Mouse (Mus musculus) NIH3T3 (cell line): Measurements from ENCODE around the gene Trim9.

Experiments used
- DNase-seq: peaks from one replicate; pipeline ENCODE4 v3.0.0-alpha.2; 2012; ENCODE audit warnings: low read depth

Gene Trim9

DNA sequence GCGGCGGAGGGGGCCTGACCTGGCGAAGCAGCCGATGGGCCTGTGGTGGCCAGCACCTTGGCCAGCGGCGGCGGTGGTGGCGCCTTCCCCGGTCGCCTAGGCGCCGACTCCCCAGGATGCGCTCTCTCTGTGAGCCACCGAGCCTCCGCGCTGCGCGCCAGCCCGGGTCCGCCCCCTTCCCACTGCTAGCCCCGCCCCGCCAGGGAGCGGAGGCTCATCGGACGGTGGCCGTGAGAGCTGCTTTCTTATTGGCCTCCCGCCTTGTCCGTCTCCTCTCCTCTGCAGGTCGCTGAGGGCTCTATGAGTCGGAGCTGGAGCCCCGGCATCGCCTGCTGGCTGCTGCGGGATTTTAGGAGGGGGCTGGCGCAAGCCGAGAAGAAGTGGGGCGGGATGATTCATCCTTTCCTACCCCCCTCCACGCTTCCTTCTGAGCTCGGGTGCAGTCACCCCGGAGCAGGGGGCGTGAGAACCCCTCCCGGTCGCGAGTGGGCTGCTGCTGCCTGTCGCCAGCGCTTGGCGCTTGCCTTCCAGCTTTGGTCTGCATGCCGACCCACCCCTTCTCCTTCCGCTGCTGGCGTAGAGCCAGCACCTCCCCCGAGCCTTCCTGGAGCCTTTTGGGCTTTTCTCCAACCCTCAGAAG lies at the start of gene Trim9:
Gene Trim9, minus strand, starts transcription at position 413 of the 640 bp plus-strand sequence.
- peak; percentile 43 for DNase-seq

GRCm38 (mm10) chr12:70395061-70395460 lies 47.6 kb upstream of the Trim9 start:
- no peak for DNase-seq

- no peak for DNase-seq
Observed at GRCm38 (mm10) chr12:70391236-70391635, 43.8 kb upstream of the Trim9 start.

- no peak for DNase-seq
Observed at GRCm38 (mm10) chr12:70374976-70375375, 27.6 kb upstream of the Trim9 start.

- DNase-seq, result no peak
Observed at GRCm38 (mm10) chr12:70372874-70373273, 25.5 kb upstream of the Trim9 start.

DNA sequence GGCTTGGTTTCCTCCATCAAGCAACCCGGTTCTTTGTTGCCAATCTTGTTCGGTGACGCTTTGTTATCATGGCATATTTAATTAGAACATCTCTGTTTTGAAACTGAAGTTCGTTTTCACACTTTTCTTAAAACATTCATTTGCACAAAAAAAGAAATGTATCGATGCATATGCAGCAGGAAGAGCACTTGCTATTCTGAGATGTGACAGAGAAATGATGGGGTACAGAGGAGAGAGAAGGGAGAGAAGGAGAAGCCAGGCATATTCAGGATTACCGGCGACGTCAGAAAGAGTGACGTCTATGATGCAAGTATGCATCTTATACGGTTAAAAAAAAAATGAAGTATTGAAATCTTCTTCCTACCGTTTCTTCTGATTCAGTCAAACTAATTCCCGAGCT lies 21.9 kb upstream of the Trim9 start:
- no peak for DNase-seq

- no peak for DNase-seq
Observed at GRCm38 (mm10) chr12:70368820-70369219, 21.4 kb upstream of the Trim9 start.

GRCm38 (mm10) chr12:70367326-70368248 lies 20.2 kb upstream of the Trim9 start:
- DNase-seq, result no peak

DNA sequence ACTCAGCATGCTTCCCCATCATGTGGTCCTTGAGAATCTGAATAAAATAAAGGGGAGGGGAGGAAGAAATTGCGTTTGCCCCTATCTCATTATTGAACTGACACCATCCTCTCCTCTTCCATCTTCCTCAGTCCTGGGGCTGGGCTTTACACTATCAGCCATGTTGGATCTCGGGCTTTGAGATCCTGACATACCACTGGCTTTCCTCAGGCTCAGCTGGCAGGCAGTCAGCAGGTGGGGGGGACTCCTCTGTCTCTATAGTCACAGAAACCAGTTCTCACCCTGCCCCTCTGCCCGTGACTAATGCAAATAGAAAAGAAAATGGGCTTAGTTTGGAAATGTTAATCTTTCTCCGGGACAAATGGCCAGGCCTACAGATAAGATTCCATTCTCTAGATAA lies 15.6 kb upstream of the Trim9 start:
- no peak for DNase-seq

- no peak for DNase-seq
Observed at GRCm38 (mm10) chr12:70360276-70360675, 12.9 kb upstream of the Trim9 start.

GRCm38 (mm10) chr12:70359443-70359842 lies 12.0 kb upstream of the Trim9 start:
- DNase-seq, result no peak

DNA sequence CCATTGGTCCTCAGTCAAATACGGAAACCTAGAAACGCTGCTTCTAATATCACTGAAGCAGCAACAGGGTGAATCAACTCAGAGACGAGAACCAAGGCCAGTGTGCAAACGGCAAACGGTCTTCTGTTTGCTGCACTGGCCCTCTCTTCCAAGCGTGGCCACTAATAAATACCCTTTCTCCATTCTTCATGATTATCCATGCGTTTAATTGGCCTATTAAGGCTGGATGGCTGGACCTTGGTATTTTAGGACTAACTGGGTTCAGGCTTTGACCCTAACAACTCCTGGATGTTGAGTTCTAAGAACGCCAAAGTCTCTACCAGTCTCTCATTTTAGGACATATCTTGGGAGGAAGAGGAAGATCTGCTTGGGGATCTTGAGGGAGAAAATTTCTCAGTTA lies 7.5 kb upstream of the Trim9 start:
- DNase-seq, result no peak

DNA sequence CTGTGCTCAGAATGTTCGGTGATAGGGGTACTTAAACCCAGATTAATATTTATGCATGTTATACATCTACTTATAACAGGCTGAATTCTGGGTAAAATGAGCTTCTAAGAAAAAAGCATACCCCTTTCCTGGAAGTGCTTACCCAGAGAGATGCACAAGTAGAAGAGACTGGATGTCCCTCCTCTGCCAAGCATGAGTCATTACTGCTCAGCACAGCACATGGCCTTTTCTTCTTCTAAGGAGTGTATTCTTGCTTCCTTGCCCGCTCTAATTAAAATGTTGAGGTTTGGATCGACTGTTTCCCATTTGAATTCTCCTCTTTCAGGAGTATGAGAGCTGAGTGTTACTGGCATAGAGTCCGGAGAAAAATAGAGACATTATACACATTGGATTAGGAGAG lies 3.1 kb upstream of the Trim9 start:
- peak; percentile 12 for DNase-seq

DNA sequence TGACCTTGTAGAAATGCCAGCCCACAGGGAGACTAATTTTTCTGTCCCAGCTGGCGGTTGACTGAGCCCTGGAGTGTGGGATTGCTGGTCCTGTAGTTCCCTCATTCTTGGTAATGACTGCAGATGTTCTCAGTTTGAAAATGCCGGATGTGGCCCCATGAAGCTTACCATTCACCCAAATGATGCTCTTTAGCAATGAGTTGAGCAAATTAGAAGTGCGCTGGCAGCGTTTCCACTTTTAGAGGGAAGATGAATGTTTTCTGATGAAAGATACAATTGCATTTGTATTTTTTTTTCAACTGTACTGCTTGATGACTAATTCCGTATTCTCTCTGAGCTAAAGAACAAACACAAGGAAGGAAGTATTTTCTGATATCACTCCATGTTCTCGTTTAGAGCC lies 2.4 kb upstream of the Trim9 start:
- peak; percentile 24 for DNase-seq

DNA sequence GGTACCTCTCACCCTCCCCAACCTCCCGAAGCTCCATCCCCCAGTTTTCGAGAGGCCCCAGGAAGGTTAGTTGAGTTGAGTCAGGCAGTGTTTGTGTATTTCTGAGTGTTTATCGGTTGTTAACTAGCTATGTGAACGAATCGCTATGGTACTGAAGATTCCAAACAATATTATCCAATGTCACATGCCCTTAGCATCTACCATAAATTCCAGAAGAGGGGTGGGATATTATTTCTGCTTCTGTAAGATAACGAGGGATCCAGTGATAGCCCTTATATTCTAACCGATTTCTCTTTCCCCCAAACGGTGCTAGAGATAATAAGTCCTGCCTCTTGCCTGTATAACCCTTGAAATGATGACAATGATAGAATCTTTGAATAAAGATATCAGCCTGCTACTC lies 612 bp upstream of the Trim9 start:
- no peak for DNase-seq

DNA sequence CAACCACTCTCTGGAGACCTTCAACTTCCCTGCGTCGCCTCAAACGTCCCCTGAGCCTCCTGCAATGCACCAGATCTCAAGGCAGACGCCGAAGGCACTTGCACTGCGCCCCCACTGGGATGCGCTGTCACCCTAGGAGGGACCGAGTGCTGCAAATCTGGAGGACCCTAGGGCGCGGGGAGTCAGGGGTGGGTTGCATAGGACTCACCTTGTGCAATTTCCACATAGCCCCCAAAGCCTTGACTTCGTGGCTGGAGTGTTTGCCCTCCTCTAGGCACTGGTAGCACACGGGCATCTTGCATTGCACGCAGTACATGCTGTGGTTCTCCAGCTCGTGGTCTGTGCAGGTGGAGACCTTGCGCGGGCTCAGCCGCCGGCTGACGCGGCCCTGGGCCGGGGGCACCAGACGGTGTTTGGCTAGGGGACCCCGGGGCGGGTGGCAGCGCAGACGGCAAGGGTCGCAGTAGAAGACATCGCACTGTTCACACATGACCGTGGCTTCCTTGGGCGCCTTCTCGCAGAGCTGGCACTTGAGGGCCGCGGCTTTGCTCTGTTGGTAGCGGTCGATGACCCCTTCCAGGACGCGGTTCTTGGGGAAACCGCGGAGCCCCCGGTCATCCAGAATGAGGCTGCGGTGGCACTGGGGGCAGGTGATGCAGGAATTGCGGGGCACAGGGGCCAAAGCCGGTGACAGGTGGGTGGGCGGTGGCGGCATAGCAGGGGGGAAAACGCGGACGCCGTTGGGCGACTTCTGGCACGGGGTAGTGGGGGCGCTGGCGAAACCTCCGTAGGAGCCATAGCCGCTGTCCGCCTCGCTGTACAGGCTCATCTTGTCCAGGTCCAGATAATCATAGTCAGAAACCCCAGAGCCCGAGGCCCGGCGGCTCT lies 1.0 kb downstream of the Trim9 start:
- no peak for DNase-seq

- DNase-seq, result no peak
Observed at GRCm38 (mm10) chr12:70345531-70346138, 1.8 kb downstream of the Trim9 start.

DNA sequence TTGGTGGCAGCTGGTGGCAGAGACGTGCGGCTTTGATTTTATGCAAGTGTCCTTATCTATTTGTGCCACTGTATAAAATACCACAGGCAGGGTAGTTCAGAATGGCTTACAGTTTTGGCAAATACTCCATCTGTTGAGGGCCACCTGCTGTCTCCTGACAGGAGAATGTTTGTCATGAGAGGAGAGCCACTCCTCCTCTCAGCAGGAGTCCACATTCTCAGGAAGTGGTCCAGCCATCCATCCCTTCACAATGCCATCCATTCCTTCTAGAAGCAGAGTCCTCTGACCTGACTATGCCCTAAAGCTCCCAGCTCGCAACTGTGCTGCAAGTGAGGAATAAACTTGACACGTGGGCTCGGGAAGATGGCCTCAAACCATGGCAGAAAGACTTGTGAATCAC lies 12.2 kb downstream of the Trim9 start:
- no peak for DNase-seq

DNA sequence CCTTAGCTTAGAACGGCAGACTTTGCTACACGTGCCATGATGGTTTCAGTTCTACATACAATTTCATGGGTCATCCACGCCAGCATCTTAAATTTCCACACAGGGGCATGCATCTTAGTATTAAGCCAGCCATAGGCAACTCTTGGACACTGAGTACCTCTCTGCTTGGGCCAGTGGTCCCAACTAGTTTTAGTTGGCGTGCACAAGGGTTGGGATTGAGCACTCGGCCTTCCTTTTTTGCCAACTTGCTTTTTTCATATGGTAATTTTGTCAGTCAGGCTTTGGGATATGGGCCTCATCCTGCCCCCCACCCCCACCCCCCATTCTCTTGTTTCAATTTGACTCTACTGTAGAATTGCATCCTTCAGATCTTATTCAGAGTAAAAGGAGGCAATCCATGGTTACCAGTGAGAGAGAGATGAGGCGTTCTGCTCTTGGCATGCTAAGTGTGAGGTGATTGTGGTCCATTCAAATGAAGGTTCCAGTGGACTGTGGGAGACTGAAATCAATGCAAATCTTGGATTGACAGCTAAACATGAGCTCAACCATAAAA lies 14.1 kb downstream of the Trim9 start:
- no peak for DNase-seq

- DNase-seq, result peak; percentile 58
Observed at GRCm38 (mm10) chr12:70329059-70329458, 18.4 kb downstream of the Trim9 start.

- no peak for DNase-seq
Observed at GRCm38 (mm10) chr12:70326956-70327355, 20.5 kb downstream of the Trim9 start.

DNA sequence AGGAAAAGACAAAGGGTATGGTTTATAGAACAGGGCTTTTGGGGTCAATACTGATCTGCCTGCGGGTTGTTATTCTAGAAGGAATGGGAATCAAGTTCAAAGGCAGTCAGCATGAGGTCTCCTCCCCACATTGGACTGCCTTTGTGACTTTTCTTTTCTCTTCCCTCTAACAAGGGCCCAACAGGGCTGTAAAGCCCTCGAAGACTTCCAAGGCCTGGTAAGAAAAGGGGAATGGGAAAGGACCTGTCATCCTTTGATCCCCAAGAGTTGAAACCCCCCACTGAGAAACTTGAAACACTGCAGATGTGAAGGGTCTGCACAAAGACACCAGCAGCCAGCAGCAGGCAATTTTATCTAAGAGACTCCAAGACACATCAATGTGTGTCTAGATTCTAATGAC lies 21.0 kb downstream of the Trim9 start:
- no peak for DNase-seq
